Mouse (Mus musculus) lung, embryonic 16.5 days (tissue): ENCODE measurements at regions not wholly inside any gene's neighbourhood (a gene's known extent, or its start where the extent isn't known, plus 50 kb on each side); places are given as distances from the start of the nearest gene placed in this dataset.
A peak's percentile ranks its signal among the peaks of the same experiment; 100 is the strongest.

Experiments used
- ATAC-seq: fragments of 200-750 bp; cut with Nextera tagmentation; 2 replicates; pipeline ENCODE4 v1.8.0; 2017; ENCODE audit warnings: low read depth, mild to moderate bottlenecking, moderate library complexity
- H3K27ac ChIP-seq: fragments of 300-500 bp; sonication (generic); 2 replicates; pipeline ENCODE4 v1.5.1; 2014; ENCODE audit warnings: mild to moderate bottlenecking, control low read depth, low read length
- H3K27me3 ChIP-seq: fragments of 300-500 bp; sonication (generic); 2 replicates; pipeline ENCODE4 v1.6.1; 2014; ENCODE audit warnings: low read depth, low read length, mixed read lengths; ENCODE audit not compliant: control insufficient read depth, insufficient read depth
- H3K36me3 ChIP-seq: fragments of 300-500 bp; sonication (generic); 2 replicates; pipeline ENCODE4 v1.6.1; 2014; ENCODE audit warnings: low read length; ENCODE audit not compliant: control insufficient read depth, insufficient read depth
- H3K4me1 ChIP-seq: fragments of 300-500 bp; sonication (generic); replicated peaks from 2 replicates; pipeline ENCODE4 v1.6.1; 2014; ENCODE audit warnings: low read length, mixed read lengths; ENCODE audit not compliant: control insufficient read depth, insufficient read depth
- H3K4me2 ChIP-seq: fragments of 300-500 bp; sonication (generic); 2 replicates; pipeline ENCODE4 v1.6.1; 2014; ENCODE audit warnings: low read depth, low read length, control low read depth
- H3K4me3 ChIP-seq: fragments of 300-500 bp; sonication (generic); 2 replicates; pipeline ENCODE4 v1.5.1; 2014; ENCODE audit warnings: mild to moderate bottlenecking, low read length, control low read depth
- H3K9ac ChIP-seq: fragments of 300-500 bp; sonication (generic); 2 replicates; pipeline ENCODE4 v1.6.1; 2014; ENCODE audit warnings: low read length, control low read depth
- H3K9me3 ChIP-seq: fragments of 300-500 bp; sonication (generic); 2 replicates; pipeline ENCODE4 v1.6.1; 2016; ENCODE audit warnings: low read length; ENCODE audit not compliant: control insufficient read depth
- WGBS: fragments of 180-500 bp; shearing (Covaris S2); extraction: QIAGEN DNeasy Blood & Tissue Kit; methylation state at CpG from one replicate; pipeline ENCODE4 v1.1.7; 2014; 5-methylcytosine and 5-hydroxymethylcytosine counted together

GRCm38 (mm10) chr19:56089795-56090375 is 197.1 kb upstream of the Habp2 start:
- H3K36me3 ChIP-seq: no peaks in the 10 kb centered on the region
- no peak for ATAC-seq
- H3K9ac ChIP-seq: no peak overlapping the region
- H3K27me3 ChIP-seq: peaks cover 4% of the 10 kb centered on the region; the same call in 1 of the 2 replicates
- no peak overlapping the region for H3K4me2 ChIP-seq
- 71% methylated on average over 17 of the region's 17 CpGs for WGBS
- no peaks in the 10 kb centered on the region for H3K4me1 ChIP-seq
- no peaks in the 10 kb centered on the region for H3K9me3 ChIP-seq
- no peak overlapping the region for H3K27ac ChIP-seq
- no peak overlapping the region for H3K4me3 ChIP-seq

GRCm38 (mm10) chr19:56091581-56091980 is 195.4 kb upstream of the Habp2 start:
- Histone ChIP-seq H3K4me2 (no peak overlapping the region), H3K36me3 (no peaks in the 10 kb centered on the region), H3K9me3 (no peaks in the 10 kb centered on the region), H3K27ac (no peak overlapping the region), H3K4me1 (peaks cover 4% of the 10 kb centered on the region; the same call in 1 of the 2 replicates), H3K27me3 (peaks cover 4% of the 10 kb centered on the region; the same call in 1 of the 2 replicates), H3K4me3 (no peak overlapping the region), H3K9ac (no peak overlapping the region)
- WGBS: 84% methylated on average over 5 of the region's 5 CpGs
- no peak for ATAC-seq

- no peak overlapping the region for H3K27ac ChIP-seq
- WGBS: 40% methylated on average over 6 of the region's 6 CpGs
- no peak for ATAC-seq
These were observed 191.1 kb upstream of the Habp2 start for GRCm38 (mm10) chr19:56095873-56096272.

GRCm38 (mm10) chr19:56099725-56100124 is 187.2 kb upstream of the Habp2 start:
- Histone ChIP-seq H3K4me3 (no peak overlapping the region), H3K9ac (no peak overlapping the region), H3K9me3 (peaks cover 4% of the 10 kb centered on the region; the same call in 1 of the 2 replicates), H3K4me1 (peaks cover 7% of the 10 kb centered on the region), H3K27ac (no peak overlapping the region), H3K4me2 (no peak overlapping the region), H3K27me3 (no peaks in the 10 kb centered on the region), H3K36me3 (no peaks in the 10 kb centered on the region)
- no peak for ATAC-seq
- WGBS: 69% methylated on average over 9 of the region's 9 CpGs

More at GRCm38 (mm10) chr19:56095873-56096272, 191.1 kb upstream of the Habp2 start:
- Histone ChIP-seq H3K4me2 (no peak overlapping the region), H3K9me3 (peaks cover 4% of the 10 kb centered on the region; the same call in 1 of the 2 replicates), H3K36me3 (no peaks in the 10 kb centered on the region), H3K4me3 (no peak overlapping the region), H3K9ac (no peak overlapping the region), H3K4me1 (peaks cover 4% of the 10 kb centered on the region; the same call in 1 of the 2 replicates), H3K27me3 (peaks cover 4% of the 10 kb centered on the region; the same call in 1 of the 2 replicates)

GRCm38 (mm10) chr19:56100131-56100872 is 186.6 kb upstream of the Habp2 start:
- Histone ChIP-seq H3K4me3 (no peak overlapping the region), H3K27ac (no peak overlapping the region), H3K4me1 (peaks cover 7% of the 10 kb centered on the region), H3K4me2 (no peak overlapping the region), H3K27me3 (no peaks in the 10 kb centered on the region), H3K9me3 (peaks cover 4% of the 10 kb centered on the region; the same call in 1 of the 2 replicates), H3K9ac (no peak overlapping the region), H3K36me3 (no peaks in the 10 kb centered on the region)
- WGBS: 76% methylated on average over 4 of the region's 4 CpGs
- no peak for ATAC-seq

GRCm38 (mm10) chr19:56102454-56103080 is 184.4 kb upstream of the Habp2 start:
- Histone ChIP-seq H3K9me3 (peaks cover 4% of the 10 kb centered on the region; the same call in 1 of the 2 replicates), H3K9ac (no peak overlapping the region), H3K4me2 (no peak overlapping the region), H3K4me1 (peaks cover 6% of the 10 kb centered on the region), H3K4me3 (no peak overlapping the region), H3K27ac (no peak overlapping the region), H3K27me3 (no peaks in the 10 kb centered on the region), H3K36me3 (no peaks in the 10 kb centered on the region)
- peak; percentile 84 for ATAC-seq
- WGBS: 34% methylated on average over 7 of the region's 7 CpGs

GRCm38 (mm10) chr19:56105073-56105451 is 181.9 kb upstream of the Habp2 start:
- ATAC-seq: no peak
- no peak overlapping the region for H3K4me2 ChIP-seq
- H3K4me1 ChIP-seq: peaks cover 6% of the 10 kb centered on the region
- H3K27me3 ChIP-seq: no peaks in the 10 kb centered on the region
- H3K9me3 ChIP-seq: peaks cover 4% of the 10 kb centered on the region; the same call in 1 of the 2 replicates
- no peak overlapping the region for H3K27ac ChIP-seq
- 62% methylated on average over 4 of the region's 4 CpGs for WGBS
- H3K36me3 ChIP-seq: no peaks in the 10 kb centered on the region
- no peak overlapping the region for H3K4me3 ChIP-seq
- H3K9ac ChIP-seq: no peak overlapping the region

- H3K27ac ChIP-seq: no peak overlapping the region
- H3K9ac ChIP-seq: no peak overlapping the region
- WGBS: 63% methylated on average over 23 of the region's 23 CpGs
- peaks cover 6% of the 10 kb centered on the region for H3K4me1 ChIP-seq
- no peak overlapping the region for H3K4me3 ChIP-seq
- H3K9me3 ChIP-seq: peaks cover 2% of the 10 kb centered on the region; the same call in 1 of the 2 replicates
- peak; percentile 39; the same call in 1 of the 2 replicates for ATAC-seq
- H3K4me2 ChIP-seq: no peak overlapping the region
- no peaks in the 10 kb centered on the region for H3K36me3 ChIP-seq
- H3K27me3 ChIP-seq: no peaks in the 10 kb centered on the region
These were observed 181.4 kb upstream of the Habp2 start for GRCm38 (mm10) chr19:56105452-56106091.

GRCm38 (mm10) chr19:56108796-56109195 is 178.1 kb upstream of the Habp2 start:
- H3K4me3 ChIP-seq: no peak overlapping the region
- H3K36me3 ChIP-seq: no peaks in the 10 kb centered on the region
- H3K9me3 ChIP-seq: no peaks in the 10 kb centered on the region
- H3K4me1 ChIP-seq: peaks cover 2% of the 10 kb centered on the region; the same call in 1 of the 2 replicates
- H3K27ac ChIP-seq: no peak overlapping the region
- no peak overlapping the region for H3K4me2 ChIP-seq
- H3K27me3 ChIP-seq: no peaks in the 10 kb centered on the region
- 80% methylated on average over 6 of the region's 6 CpGs for WGBS
- no peak for ATAC-seq
- no peak overlapping the region for H3K9ac ChIP-seq
